Mouse (Mus musculus) neural tube, embryonic 12.5 days (tissue): ENCODE data around the gene Smg5. TPM values are rescaled to one million over a fixed set of nuclear protein-coding genes. Genes with fewer than 3 reads are reported as not detected.
"Not testable (repeated sequence)": the region's sequence is repeated elsewhere in the genome, so short reads cannot be mapped to it uniquely, and the experiment has no call there.

ENCODE experiments used
- ATAC-seq: fragments of 200-750 bp; cut with Nextera tagmentation; 2 replicates; pipeline ENCODE4 v1.8.0; 2017; ENCODE audit warnings: low read depth, mild to moderate bottlenecking, moderate TSS enrichment, moderate library complexity; ENCODE audit not compliant: low FRiP score
- H3K27ac ChIP-seq: fragments of 300-500 bp; sonication (generic); 2 replicates; pipeline ENCODE4 v1.5.1; 2016
- H3K27me3 ChIP-seq: fragments of 300-500 bp; sonication (generic); replicated peaks from 2 replicates; pipeline ENCODE4 v1.6.1; 2016; ENCODE audit warnings: mild to moderate bottlenecking
- H3K36me3 ChIP-seq: fragments of 300-500 bp; sonication (generic); 2 replicates; pipeline ENCODE4 v1.6.1; 2016; ENCODE audit warnings: mild to moderate bottlenecking
- H3K4me1 ChIP-seq: fragments of 300-500 bp; sonication (generic); 2 replicates; pipeline ENCODE4 v1.6.1; 2016
- H3K4me2 ChIP-seq: fragments of 300-500 bp; sonication (generic); replicated peaks from 2 replicates; pipeline ENCODE4 v1.6.1; 2016; ENCODE audit warnings: mild to moderate bottlenecking
- H3K4me3 ChIP-seq: fragments of 300-500 bp; sonication (generic); 2 replicates; pipeline ENCODE4 v1.5.1; 2016
- H3K9ac ChIP-seq: fragments of 300-500 bp; sonication (generic); 2 replicates; pipeline ENCODE4 v1.6.1; 2016; ENCODE audit warnings: mild to moderate bottlenecking
- H3K9me3 ChIP-seq: fragments of 300-500 bp; sonication (generic); 2 replicates; pipeline ENCODE4 v1.6.1; 2016; ENCODE audit warnings: mild to moderate bottlenecking
- WGBS: fragments of 180-500 bp; shearing (Covaris S2); methylation state at CpG from one replicate; pipeline ENCODE4 v1.1.7; 2016; 5-methylcytosine and 5-hydroxymethylcytosine counted together
- polyA plus RNA-seq: library from polyadenylated mRNA; unstranded; fragments of >200 nt; fragmentation: Nextera tagmentation; extraction: Ambion mirVana; gene quantifications from 2 replicates; pipeline ENCODE4 v1.2.1, GENCODE M21; 2016

The Smg5 gene
- 78.4 and 80.5 TPM in 2 replicates for polyA plus RNA-seq

GRCm38 (mm10) chr3:88336058-88337013 lies at the start of gene Smg5, which contains the start of gene Tmem79:
TSS of gene Smg5 (plus strand) at chr3:88336260.
TSS of gene Tmem79 (minus strand) at chr3:88336148.
- H3K36me3 ChIP-seq, result no peaks in the 10 kb centered on the region
- H3K4me1 ChIP-seq, result peaks cover 16% of the 10 kb centered on the region
- peak; percentile 92 for ATAC-seq
- peak within 1 kb of the TSS; percentile 92 for H3K9ac ChIP-seq
- peak within 1 kb of the TSS; percentile 90; the same call in 1 of the 2 replicates for H3K27ac ChIP-seq
- peak within 1 kb of the TSS; percentile 84 for H3K4me3 ChIP-seq
- WGBS, result 3% methylated on average over 55 of the region's 66 CpGs
- peak within 1 kb of the TSS; percentile 67 for H3K4me2 ChIP-seq
- H3K27me3 ChIP-seq, result no peaks in the 10 kb centered on the region
- no peaks in the 10 kb centered on the region for H3K9me3 ChIP-seq

GRCm38 (mm10) chr3:88287110-88287509 lies 49.0 kb upstream of the Smg5 start, which contains the start of gene Gm38392:
TSS of gene Gm38392 (minus strand) at chr3:88287210.
- ATAC-seq, result no peak
- WGBS, result 96% methylated on average over 4 of the region's 4 CpGs

GRCm38 (mm10) chr3:88288133-88288713 lies 47.8 kb upstream of the Smg5 start:
- H3K9ac ChIP-seq, H3K4me1 ChIP-seq, H3K4me3 ChIP-seq, H3K9me3 ChIP-seq, ATAC-seq, H3K27me3 ChIP-seq, H3K4me2 ChIP-seq, H3K36me3 ChIP-seq, H3K27ac ChIP-seq: not testable (repeated sequence)
- WGBS, result 83% methylated on average over 9 of the region's 10 CpGs

More at GRCm38 (mm10) chr3:88287110-88287509, 49.0 kb upstream of the Smg5 start, which contains the start of gene Gm38392:
- H3K9ac ChIP-seq, result no peak within 1 kb of the TSS
- no peaks in the 10 kb centered on the region for H3K27me3 ChIP-seq
- H3K36me3 ChIP-seq, result no peaks in the 10 kb centered on the region
- H3K4me1 ChIP-seq, result no peaks in the 10 kb centered on the region
- no peak within 1 kb of the TSS for H3K4me3 ChIP-seq
- H3K9me3 ChIP-seq, result no peaks in the 10 kb centered on the region
- no peak within 1 kb of the TSS for H3K27ac ChIP-seq
- H3K4me2 ChIP-seq, result no peak within 1 kb of the TSS

- ATAC-seq, result no peak
- no peak overlapping the region for H3K4me2 ChIP-seq
- H3K4me3 ChIP-seq, result no peak overlapping the region
- H3K36me3 ChIP-seq, result no peaks in the 10 kb centered on the region
- H3K27me3 ChIP-seq, result no peaks in the 10 kb centered on the region
- no peaks in the 10 kb centered on the region for H3K9me3 ChIP-seq
- H3K4me1 ChIP-seq, result peaks cover 3% of the 10 kb centered on the region; the same call in 1 of the 2 replicates
- WGBS, result 53% methylated on average over 4 of the region's 4 CpGs
- H3K27ac ChIP-seq, result no peak overlapping the region
- no peak overlapping the region for H3K9ac ChIP-seq
Measured at GRCm38 (mm10) chr3:88291970-88292369, 44.1 kb upstream of the Smg5 start.

GRCm38 (mm10) chr3:88295272-88295671 lies 40.8 kb upstream of the Smg5 start:
- 61% methylated on average over 1 of the region's 1 CpGs for WGBS
- not testable (repeated sequence) for H3K27ac ChIP-seq, H3K36me3 ChIP-seq, H3K9me3 ChIP-seq, H3K9ac ChIP-seq, H3K4me3 ChIP-seq, H3K27me3 ChIP-seq, ATAC-seq
- peaks cover 11% of the 10 kb centered on the region for H3K4me1 ChIP-seq
- H3K4me2 ChIP-seq, result peak overlapping the region; percentile 80

- no peak overlapping the region for H3K27ac ChIP-seq
- peak overlapping the region; percentile 76 for H3K4me3 ChIP-seq
- H3K27me3 ChIP-seq, result no peaks in the 10 kb centered on the region
- no peaks in the 10 kb centered on the region for H3K9me3 ChIP-seq
- H3K36me3 ChIP-seq, result peaks cover 19% of the 10 kb centered on the region
- peaks cover 11% of the 10 kb centered on the region for H3K4me1 ChIP-seq
- H3K9ac ChIP-seq, result peak overlapping the region; percentile 53
- peak overlapping the region; percentile 80 for H3K4me2 ChIP-seq
- peak; percentile 46 for ATAC-seq
- WGBS, result under 1% methylated on average over 12 of the region's 12 CpGs
Measured at GRCm38 (mm10) chr3:88296110-88296560, 39.9 kb upstream of the Smg5 start.

- Histone ChIP-seq H3K4me3 (peak within 1 kb of the TSS; percentile 76), H3K4me2 (peak within 1 kb of the TSS; percentile 80), H3K36me3 (peaks cover 25% of the 10 kb centered on the region), H3K27me3 (no peaks in the 10 kb centered on the region), H3K27ac (peak within 1 kb of the TSS; percentile 60), H3K9me3 (no peaks in the 10 kb centered on the region), H3K9ac (peak within 1 kb of the TSS; percentile 83), H3K4me1 (peaks cover 11% of the 10 kb centered on the region)
- ATAC-seq, result peak; percentile 98
- 0% methylated on average over 44 of the region's 44 CpGs for WGBS
Measured at GRCm38 (mm10) chr3:88296561-88297318, 39.3 kb upstream of the Smg5 start, which contains the start of the genes Tsacc and Cct3. TSS of gene Tsacc (minus strand) at chr3:88296999. TSS of gene Cct3 (plus strand) at chr3:88297116.

GRCm38 (mm10) chr3:88297321-88297851 lies 38.7 kb upstream of the Smg5 start:
- Histone ChIP-seq H3K27me3 (no peaks in the 10 kb centered on the region), H3K9ac (peak overlapping the region; percentile 83), H3K9me3 (no peaks in the 10 kb centered on the region), H3K27ac (peak overlapping the region; percentile 60), H3K4me1 (peaks cover 11% of the 10 kb centered on the region), H3K4me3 (peak overlapping the region; percentile 76), H3K36me3 (peaks cover 30% of the 10 kb centered on the region), H3K4me2 (peak overlapping the region; percentile 80)
- no peak for ATAC-seq
- under 1% methylated on average over 30 of the region's 30 CpGs for WGBS

- ATAC-seq, result no peak
- Histone ChIP-seq H3K9me3 (no peaks in the 10 kb centered on the region), H3K27me3 (no peaks in the 10 kb centered on the region), H3K9ac (no peak overlapping the region), H3K4me2 (peak overlapping the region; percentile 80; the same call in 1 of the 2 replicates), H3K27ac (no peak overlapping the region), H3K4me1 (peaks cover 11% of the 10 kb centered on the region), H3K4me3 (no peak overlapping the region), H3K36me3 (peaks cover 46% of the 10 kb centered on the region)
- 98% methylated on average over 1 of the region's 1 CpGs for WGBS
Measured at GRCm38 (mm10) chr3:88299172-88299571, 36.9 kb upstream of the Smg5 start.

GRCm38 (mm10) chr3:88324951-88325405 lies 11.1 kb upstream of the Smg5 start, which contains the start of gene Glmp:
TSS of gene Glmp (plus strand) at chr3:88325023.
- Histone ChIP-seq H3K4me3 (peak within 1 kb of the TSS; percentile 56), H3K27me3 (no peaks in the 10 kb centered on the region), H3K9ac (peak within 1 kb of the TSS; percentile 61), H3K4me2 (peak within 1 kb of the TSS; percentile 83), H3K36me3 (peaks cover 53% of the 10 kb centered on the region), H3K4me1 (peaks cover 9% of the 10 kb centered on the region), H3K27ac (no peak within 1 kb of the TSS), H3K9me3 (no peaks in the 10 kb centered on the region)
- peak; percentile 59 for ATAC-seq
- WGBS, result 3% methylated on average over 10 of the region's 10 CpGs

GRCm38 (mm10) chr3:88328956-88329355 lies 7.1 kb upstream of the Smg5 start:
- H3K4me3 ChIP-seq, result no peak overlapping the region
- no peaks in the 10 kb centered on the region for H3K27me3 ChIP-seq
- 56% methylated on average over 5 of the region's 5 CpGs for WGBS
- peaks cover 9% of the 10 kb centered on the region for H3K4me1 ChIP-seq
- H3K4me2 ChIP-seq, result no peak overlapping the region
- H3K27ac ChIP-seq, result no peak overlapping the region
- peaks cover 23% of the 10 kb centered on the region for H3K36me3 ChIP-seq
- no peaks in the 10 kb centered on the region for H3K9me3 ChIP-seq
- ATAC-seq, result no peak
- H3K9ac ChIP-seq, result no peak overlapping the region
